Mouse (Mus musculus): Measurements from ENCODE around the gene Gm20388.

Gm20388 gene

GRCm38 (mm10) chr8:122018046-122018831 lies 2107.6 kb downstream of the Gm20388 start:
- in situ Hi-C loops (cut with MboI) = no loop called here

GRCm38 (mm10) chr8:122019162-122019561 lies 2108.5 kb downstream of the Gm20388 start:
- in situ Hi-C loops (cut with MboI) = no loop called here

- in situ Hi-C loops (cut with MboI) = no loop called here
Observed at GRCm38 (mm10) chr8:122020050-122020771, 2109.6 kb downstream of the Gm20388 start.

- in situ Hi-C loops (cut with MboI) = no loop called here
Observed at GRCm38 (mm10) chr8:122021725-122022124, 2111.1 kb downstream of the Gm20388 start.

GRCm38 (mm10) chr8:122022274-122022673 lies 2111.6 kb downstream of the Gm20388 start:
- in situ Hi-C loops (cut with MboI) = no loop called here

GRCm38 (mm10) chr8:122022705-122023104 lies 2112.1 kb downstream of the Gm20388 start:
- in situ Hi-C loops (cut with MboI) = no loop called here

- in situ Hi-C loops (cut with MboI) = no loop called here
Observed at GRCm38 (mm10) chr8:122025546-122025945, 2114.9 kb downstream of the Gm20388 start.

GRCm38 (mm10) chr8:122028116-122028515 lies 2117.5 kb downstream of the Gm20388 start:
- in situ Hi-C loops (cut with MboI) = no loop called here

GRCm38 (mm10) chr8:122030965-122031364 lies 2120.3 kb downstream of the Gm20388 start:
- in situ Hi-C loops (cut with MboI) = no loop called here

- in situ Hi-C loops (cut with MboI) = no loop called here
Observed at GRCm38 (mm10) chr8:122032741-122033140, 2122.1 kb downstream of the Gm20388 start.

GRCm38 (mm10) chr8:122035543-122035942 lies 2124.9 kb downstream of the Gm20388 start:
- in situ Hi-C loops (cut with MboI) = no loop called here

GRCm38 (mm10) chr8:122036325-122036724 lies 2125.7 kb downstream of the Gm20388 start:
- in situ Hi-C loops (cut with MboI) = no loop called here

GRCm38 (mm10) chr8:122037279-122037678 lies 2126.6 kb downstream of the Gm20388 start:
- in situ Hi-C loops (cut with MboI) = no loop called here

GRCm38 (mm10) chr8:122038076-122038475 lies 2127.4 kb downstream of the Gm20388 start:
- in situ Hi-C loops (cut with MboI) = no loop called here

- in situ Hi-C loops (cut with MboI) = no loop called here
Observed at GRCm38 (mm10) chr8:122039452-122039851, 2128.8 kb downstream of the Gm20388 start.

- in situ Hi-C loops (cut with MboI) = no loop called here
Observed at GRCm38 (mm10) chr8:122047206-122047870, 2136.7 kb downstream of the Gm20388 start.

GRCm38 (mm10) chr8:122049266-122049665 lies 2138.6 kb downstream of the Gm20388 start:
- in situ Hi-C loops (cut with MboI) = no loop called here

GRCm38 (mm10) chr8:122049923-122050322 lies 2139.3 kb downstream of the Gm20388 start:
- in situ Hi-C loops (cut with MboI) = no loop called here

GRCm38 (mm10) chr8:122050620-122051019 lies 2140.0 kb downstream of the Gm20388 start:
- in situ Hi-C loops (cut with MboI) = no loop called here

GRCm38 (mm10) chr8:122055321-122055720 lies 2144.7 kb downstream of the Gm20388 start:
- in situ Hi-C loops (cut with MboI) = no loop called here

GRCm38 (mm10) chr8:122056113-122056512 lies 2145.5 kb downstream of the Gm20388 start:
- in situ Hi-C loops (cut with MboI) = no loop called here

GRCm38 (mm10) chr8:122056882-122057281 lies 2146.2 kb downstream of the Gm20388 start:
- in situ Hi-C loops (cut with MboI) = no loop called here

- in situ Hi-C loops (cut with MboI) = no loop called here
Observed at GRCm38 (mm10) chr8:122058510-122058909, 2147.9 kb downstream of the Gm20388 start.
